Mouse (Mus musculus) small intestine, adult 2 months (tissue): Measurements from ENCODE around the gene Pnkp. TPM values are rescaled to one million over a fixed set of nuclear protein-coding genes. Genes with fewer than 3 reads are reported as not detected.

Source experiments
- H3K27ac ChIP-seq: fragments of 200-500 bp; 2 replicates; pipeline ENCODE4 v1.5.1; 2012; ENCODE audit warnings: low read depth, low read length, control low read depth, inconsistent platforms; ENCODE audit not compliant: insufficient read depth
- H3K27me3 ChIP-seq: fragments of 200-500 bp; 2 replicates; pipeline ENCODE4 v1.6.1; 2012; ENCODE audit warnings: mild to moderate bottlenecking, moderate library complexity, low read length, inconsistent platforms; ENCODE audit not compliant: control insufficient read depth, insufficient read depth
- H3K36me3 ChIP-seq: fragments of 200-500 bp; 2 replicates; pipeline ENCODE4 v1.6.1; 2012; ENCODE audit warnings: mild to moderate bottlenecking, low read length, control low read depth, inconsistent platforms; ENCODE audit not compliant: control insufficient read depth, insufficient read depth
- H3K4me1 ChIP-seq: fragments of 200-500 bp; 2 replicates; pipeline ENCODE4 v1.6.1; 2012; ENCODE audit warnings: low read length, inconsistent platforms, mixed read lengths; ENCODE audit not compliant: control insufficient read depth, insufficient read depth, insufficient read length
- H3K4me3 ChIP-seq: fragments of 200-500 bp; 2 replicates; pipeline ENCODE4 v1.5.1; 2012; ENCODE audit warnings: low read depth, mild to moderate bottlenecking, control low read depth, inconsistent platforms, low read length, moderate library complexity
- CTCF ChIP-seq: fragments of 200-500 bp; IDR thresholded peaks from 2 replicates; pipeline ENCODE4 v1.5.1; 2012; ENCODE audit warnings: low read depth, mild to moderate bottlenecking, control low read depth, inconsistent platforms, low read length, moderate library complexity, mixed read lengths; ENCODE audit not compliant: insufficient replicate concordance, insufficient read length; ENCODE audit errors: extremely low read depth
- POLR2A ChIP-seq: fragments of 200-500 bp; IDR thresholded peaks from 2 replicates; pipeline ENCODE4 v1.6.1; 2012; ENCODE audit warnings: low read depth, mild to moderate bottlenecking, control low read depth, inconsistent platforms, low read length, moderate library complexity
- WGBS: fragments of 180-500 bp; shearing (Covaris S2); methylation state at CpG from one replicate; pipeline ENCODE4 v1.1.7; 2018; 5-methylcytosine and 5-hydroxymethylcytosine counted together
- polyA plus RNA-seq: library from polyadenylated mRNA; depleted of rRNA; stranded (reverse); fragments of >200 nt; gene quantifications from 2 replicates; pipeline ENCODE4 v1.2.3, GENCODE M21; 2012

The Pnkp gene
- polyA plus RNA-seq, 1 experiment: 84.2 TPM

- TF ChIP-seq CTCF (no peak), POLR2A (no peak)
- Histone ChIP-seq H3K4me3 (peak overlapping the region; percentile 86), H3K27ac (peak overlapping the region; percentile 97), H3K27me3 (no peaks in the 10 kb centered on the region), H3K36me3 (no peaks in the 10 kb centered on the region), H3K4me1 (peaks cover 16% of the 10 kb centered on the region)
- WGBS: 12% methylated on average over 26 of the region's 26 CpGs
Observed at GRCm38 (mm10) chr7:44853596-44854355, 3.2 kb upstream of the Pnkp start.

DNA sequence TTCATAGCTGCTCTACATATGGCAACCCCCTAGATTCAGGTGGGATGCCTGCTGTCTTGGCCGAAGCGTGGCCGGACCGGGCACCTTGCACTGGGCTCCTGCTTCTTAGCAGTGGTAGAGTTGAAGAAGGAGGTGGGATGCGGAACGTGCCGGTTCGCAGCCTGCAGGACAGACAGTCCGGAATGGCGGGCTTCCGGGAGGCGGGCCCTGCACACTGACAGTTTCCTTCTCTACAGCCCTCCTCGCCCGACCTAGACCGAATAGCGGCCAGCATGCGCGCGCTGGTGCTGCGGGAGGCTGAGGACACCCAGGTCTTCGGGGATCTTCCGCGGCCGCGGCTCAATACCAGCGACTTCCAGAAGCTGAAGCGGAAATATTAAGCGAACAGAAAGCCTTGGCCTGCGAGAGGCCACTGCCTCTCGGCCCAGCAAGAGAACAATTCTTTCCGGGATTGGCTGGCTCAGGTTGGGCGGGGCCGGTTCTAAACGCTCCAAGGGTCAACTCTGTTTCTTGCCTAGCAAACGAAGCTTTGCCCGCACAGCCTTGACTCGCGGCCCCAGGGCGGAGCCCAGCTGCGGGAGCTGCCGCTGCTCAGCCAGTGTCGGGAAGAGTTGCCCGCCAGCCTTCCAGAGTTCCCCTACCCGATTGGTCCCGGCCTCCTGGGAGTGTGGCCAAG is 2.4 kb upstream of the Pnkp start:
- H3K27ac ChIP-seq: peak overlapping the region; percentile 97
- WGBS: under 1% methylated on average over 45 of the region's 45 CpGs
- 0 out of 2 replicates have a peak, but pooled peaks have one; percentile 3 for TF ChIP-seq CTCF
- TF ChIP-seq POLR2A: peak; percentile 89
- H3K27me3 ChIP-seq: no peaks in the 10 kb centered on the region
- H3K4me1 ChIP-seq: peaks cover 16% of the 10 kb centered on the region
- no peaks in the 10 kb centered on the region for H3K36me3 ChIP-seq
- H3K4me3 ChIP-seq: peak overlapping the region; percentile 86

DNA sequence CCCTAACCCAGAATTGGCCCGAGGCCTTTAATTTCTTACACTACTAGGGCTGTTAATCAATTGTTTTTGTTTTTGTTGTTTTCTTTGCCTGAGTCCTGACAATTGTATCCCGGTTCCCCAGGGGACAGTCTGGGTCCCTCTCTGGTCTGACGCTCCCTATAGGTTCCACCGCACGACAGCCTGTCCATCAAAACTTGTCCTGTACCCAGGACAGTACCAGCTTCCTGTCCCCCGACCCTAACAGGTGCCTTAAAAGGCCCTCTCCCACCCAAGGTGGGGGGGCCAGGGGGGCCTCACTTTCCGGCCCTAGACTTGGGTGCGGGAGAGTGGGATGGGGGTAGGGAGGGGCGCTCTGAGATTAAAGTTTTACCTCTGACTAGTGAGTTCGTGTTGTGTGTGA is 1.9 kb upstream of the Pnkp start:
- Histone ChIP-seq H3K27ac (peak overlapping the region; percentile 97), H3K36me3 (no peaks in the 10 kb centered on the region), H3K27me3 (no peaks in the 10 kb centered on the region), H3K4me3 (peak overlapping the region; percentile 86), H3K4me1 (peaks cover 16% of the 10 kb centered on the region)
- no peak for TF ChIP-seq CTCF
- no peak for TF ChIP-seq POLR2A
- 13% methylated on average over 10 of the region's 10 CpGs for WGBS

- WGBS: 47% methylated on average over 9 of the region's 9 CpGs
- no peaks in the 10 kb centered on the region for H3K27me3 ChIP-seq
- no peak for TF ChIP-seq POLR2A
- no peak for TF ChIP-seq CTCF
- no peaks in the 10 kb centered on the region; the same call in 1 of the 2 replicates for H3K36me3 ChIP-seq
- no peak overlapping the region for H3K4me3 ChIP-seq
- H3K4me1 ChIP-seq: peaks cover 11% of the 10 kb centered on the region
- peak overlapping the region; percentile 61 for H3K27ac ChIP-seq
Observed at GRCm38 (mm10) chr7:44856265-44856916, 548 bp upstream of the Pnkp start.

- Histone ChIP-seq H3K27me3 (no peaks in the 10 kb centered on the region), H3K27ac (no peak overlapping the region), H3K4me1 (peaks cover 11% of the 10 kb centered on the region), H3K36me3 (peaks cover 11% of the 10 kb centered on the region), H3K4me3 (peak overlapping the region; percentile 74; the same call in 1 of the 2 replicates)
- TF ChIP-seq POLR2A (no peak), CTCF (no peak)
- WGBS: 29% methylated on average over 8 of the region's 8 CpGs
Observed at GRCm38 (mm10) chr7:44857905-44858304, 966 bp downstream of the Pnkp start.

- no peak overlapping the region for H3K4me3 ChIP-seq
- H3K27me3 ChIP-seq: no peaks in the 10 kb centered on the region
- no peak overlapping the region for H3K27ac ChIP-seq
- H3K36me3 ChIP-seq: peaks cover 30% of the 10 kb centered on the region
- peaks cover 6% of the 10 kb centered on the region for H3K4me1 ChIP-seq
- no peak for TF ChIP-seq CTCF
- TF ChIP-seq POLR2A: no peak
- 88% methylated on average over 11 of the region's 11 CpGs for WGBS
Observed at GRCm38 (mm10) chr7:44859896-44860295, 3.0 kb downstream of the Pnkp start.
